In genomic region chr7:136008486-136008885, GRCm38 (mm10) we compare ENCODE assay signal across 10 mouse cellular contexts.
DNase-seq lines count a peak whose midpoint lies in the region; ATAC-seq lines count a peak whose summit lies in the region.
"Had no signal": no experiment of that assay in that cellular context is flagged by ENCODE, and none has a peak within 500 bp of the region (broad histone marks: within the 10 kb centered on the region; RNA-seq: fewer than 3 reads in every experiment).

No protein-coding gene starts in this region.

- peak overlapping the region; percentile 29 for H3K4me3 ChIP-seq in kidney, embryonic 16.5 days (ENCODE audit: low read length)
- no peak overlapping the region for H3K4me3 ChIP-seq in forebrain, embryonic 15.5 days
- H3K4me3 ChIP-seq in intestine, embryonic 16.5 days (ENCODE audit: low read length), result peak overlapping the region; percentile 0; the same call in 1 of the 2 replicates
- H3K4me3 ChIP-seq in neural tube, embryonic 14.5 days (ENCODE audit: low read depth, low read length), result 0 out of 2 replicates have a peak overlapping the region, but pooled peaks have one; percentile 0

- 21% methylated on average over 6 of the region's 6 CpGs for WGBS in kidney, embryonic 16.5 days
- 42% methylated on average over 6 of the region's 6 CpGs for WGBS in forebrain, embryonic 15.5 days
- WGBS in intestine, embryonic 16.5 days, result 41% methylated on average over 6 of the region's 6 CpGs
- 35% methylated on average over 6 of the region's 6 CpGs for WGBS in neural tube, embryonic 14.5 days

- H3K9ac ChIP-seq in kidney, embryonic 16.5 days (replicated peaks; ENCODE audit: low read length), result peak overlapping the region; percentile 48; the same call in 1 of the 2 replicates
- H3K9ac ChIP-seq in forebrain, embryonic 15.5 days (replicated peaks), result no peak overlapping the region
- H3K9ac ChIP-seq in intestine, embryonic 16.5 days (ENCODE audit: low read depth, low read length), result no peak overlapping the region
- H3K9ac ChIP-seq in neural tube, embryonic 14.5 days (replicated peaks; ENCODE audit: low read depth, low read length), result 0 out of 2 replicates have a peak overlapping the region, but pooled peaks have one; percentile 8

- DNase-seq in kidney, postnatal 36 days, result no peak
- DNase-seq in ovary, postnatal 10 days (ENCODE audit: low spot score), result no peak
- DNase-seq in testis, postnatal 10 days (ENCODE audit: low spot score), result no peak
- DNase-seq: cerebellum, postnatal 25 days; kidney, postnatal 25 days had no signal

- ATAC-seq in kidney, embryonic 16.5 days (ENCODE audit: low FRiP score, low TSS enrichment), result peak; percentile 27; the same call in 1 of the 2 replicates
- ATAC-seq in forebrain, embryonic 15.5 days (replicated peaks), result 0 out of 2 replicates have a peak, but pooled peaks have one; percentile 38
- no peak for ATAC-seq in intestine, embryonic 16.5 days
- ATAC-seq in neural tube, embryonic 14.5 days (ENCODE audit: low read depth), result 0 out of 2 replicates have a peak, but pooled peaks have one; percentile 19
- ATAC-seq in CD4-positive, CD25-positive, alpha-beta regulatory T cell, adult 4 months, result no peak

- H3K27me3 ChIP-seq in kidney, embryonic 16.5 days (ENCODE audit: insufficient read depth, low read length), result peaks cover 16% of the 10 kb centered on the region; the same call in 1 of the 2 replicates
- peaks cover 4% of the 10 kb centered on the region; the same call in 1 of the 2 replicates for H3K27me3 ChIP-seq in forebrain, embryonic 15.5 days
- peaks cover 9% of the 10 kb centered on the region; the same call in 1 of the 2 replicates for H3K27me3 ChIP-seq in intestine, embryonic 16.5 days (replicated peaks; ENCODE audit: control insufficient read depth, insufficient read depth, low read length)
- no peaks in the 10 kb centered on the region for H3K27me3 ChIP-seq in neural tube, embryonic 14.5 days (ENCODE audit: control insufficient read depth, insufficient read depth, low read length)

- H3K4me2 ChIP-seq in kidney, embryonic 16.5 days (replicated peaks; ENCODE audit: low read depth, low read length), result peak overlapping the region; percentile 57
- H3K4me2 ChIP-seq in forebrain, embryonic 15.5 days (replicated peaks), result peak overlapping the region; percentile 30; the same call in 1 of the 2 replicates
- peak overlapping the region; percentile 31; the same call in 1 of the 2 replicates for H3K4me2 ChIP-seq in intestine, embryonic 16.5 days (ENCODE audit: low read depth, low read length)
- H3K4me2 ChIP-seq in neural tube, embryonic 14.5 days (ENCODE audit: low read depth, low read length), result peak overlapping the region; percentile 30

- no peaks in the 10 kb centered on the region for H3K36me3 ChIP-seq in kidney, embryonic 16.5 days (ENCODE audit: insufficient read depth, low read length)
- H3K36me3 ChIP-seq in forebrain, embryonic 15.5 days, result no peaks in the 10 kb centered on the region
- H3K36me3 ChIP-seq in intestine, embryonic 16.5 days (ENCODE audit: control insufficient read depth, insufficient read depth, low read length), result no peaks in the 10 kb centered on the region
- H3K36me3 ChIP-seq in neural tube, embryonic 14.5 days (ENCODE audit: control insufficient read depth, insufficient read depth, low read length), result no peaks in the 10 kb centered on the region

- no peak overlapping the region; the same call in 1 of the 2 replicates for H3K27ac ChIP-seq in kidney, embryonic 16.5 days (ENCODE audit: low read length)
- no peak overlapping the region for H3K27ac ChIP-seq in forebrain, embryonic 15.5 days (replicated peaks)
- no peak overlapping the region for H3K27ac ChIP-seq in intestine, embryonic 16.5 days (ENCODE audit: low read length)
- H3K27ac ChIP-seq in neural tube, embryonic 14.5 days (ENCODE audit: low read depth, low read length), result peak overlapping the region; percentile 8; the same call in 1 of the 2 replicates

- H3K9me3 ChIP-seq in kidney, embryonic 16.5 days (ENCODE audit: low read length), result peaks cover 3% of the 10 kb centered on the region; the same call in 1 of the 2 replicates
- H3K9me3 ChIP-seq in forebrain, embryonic 15.5 days, result no peaks in the 10 kb centered on the region
- no peaks in the 10 kb centered on the region for H3K9me3 ChIP-seq in intestine, embryonic 16.5 days (ENCODE audit: control insufficient read depth, low read length)
- no peaks in the 10 kb centered on the region for H3K9me3 ChIP-seq in neural tube, embryonic 14.5 days (ENCODE audit: control insufficient read depth, low read length)

- peaks cover 15% of the 10 kb centered on the region for H3K4me1 ChIP-seq in kidney, embryonic 16.5 days (ENCODE audit: insufficient read depth, low read length)
- peaks cover 20% of the 10 kb centered on the region for H3K4me1 ChIP-seq in forebrain, embryonic 15.5 days
- no peaks in the 10 kb centered on the region for H3K4me1 ChIP-seq in intestine, embryonic 16.5 days (ENCODE audit: control insufficient read depth, insufficient read depth, low read length)
- peaks cover 15% of the 10 kb centered on the region for H3K4me1 ChIP-seq in neural tube, embryonic 14.5 days (ENCODE audit: control insufficient read depth, insufficient read depth, low read length)

Comparison
In these comparisons a context has a peak if more than half of its experiments do, and no peak if none do; other contexts are left out.
1. ATAC-seq: peak in kidney, embryonic 16.5 days (single experiment), forebrain, embryonic 15.5 days (single experiment) and neural tube, embryonic 14.5 days (single experiment); none in intestine, embryonic 16.5 days (single experiment) and CD4-positive, CD25-positive, alpha-beta regulatory T cell, adult 4 months (single experiment).
2. H3K9ac ChIP-seq: peak in kidney, embryonic 16.5 days (single experiment) and neural tube, embryonic 14.5 days (single experiment); none in forebrain, embryonic 15.5 days (single experiment) and intestine, embryonic 16.5 days (single experiment).
3. Peak in every context shown above with its lines, with median percentiles within 50 percentile points of each other: H3K4me2 ChIP-seq.